Mouse (Mus musculus): ENCODE results near the gene Sbp. TPM values are rescaled to one million over a fixed set of nuclear protein-coding genes. Genes with fewer than 3 reads are reported as not detected.
"Not testable (repeated sequence)": the region's sequence is repeated elsewhere in the genome, so short reads cannot be mapped to it uniquely, and the experiment has no call there.

Sbp gene
- total RNA-seq (2021) = not detected
- long read RNA-seq, experiment 1 = 0 reads
- long read RNA-seq, experiment 2 = 0 reads

DNA sequence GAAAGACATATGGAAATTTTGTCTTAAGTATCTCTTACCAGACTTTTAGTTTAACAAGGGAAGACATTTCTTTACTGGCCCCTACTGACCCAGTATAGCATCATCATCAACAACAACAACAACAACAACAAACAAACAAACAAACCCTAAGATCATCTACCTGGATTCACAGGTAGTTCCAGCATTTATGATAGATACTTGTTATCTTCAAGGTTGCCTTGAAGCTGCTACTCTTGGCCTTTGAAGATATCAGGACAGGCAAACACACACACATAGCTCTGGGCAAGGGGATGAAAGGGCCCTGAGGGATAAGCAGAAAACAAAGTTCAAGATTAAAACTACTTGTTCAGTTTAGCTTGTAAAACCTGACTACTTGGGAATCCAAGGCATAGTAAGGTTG is at the start of gene Sbp:
Sbp (plus strand) TSS at position 301 of the 400 bp plus-strand sequence.
- no peak for DNase-seq
- intact Hi-C loops (cut with DNase I) = no loop called here

DNA sequence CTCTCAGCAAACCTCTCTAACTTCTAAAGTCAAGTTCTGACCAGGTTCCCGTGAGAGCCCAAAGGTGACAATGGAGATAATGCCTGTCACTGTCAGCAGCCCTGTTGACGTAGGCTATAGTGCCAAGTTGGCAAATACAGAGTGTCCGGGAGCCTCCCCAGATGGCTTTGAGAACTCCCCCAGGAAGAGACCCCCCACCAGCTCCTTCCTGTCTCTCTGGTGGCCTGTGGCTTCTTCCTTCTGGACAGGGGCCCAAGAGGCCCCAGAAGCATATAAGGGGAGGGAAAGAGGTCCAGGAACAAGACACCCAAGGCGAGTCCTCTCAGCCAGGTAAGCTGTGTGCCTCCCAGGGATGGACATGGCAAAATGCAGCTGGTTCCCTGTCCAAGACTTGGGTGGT is 24.3 kb upstream of the Sbp start, which contains the start of gene Dcpp3:
Dcpp3 (plus strand) TSS at position 301 of the 400 bp plus-strand sequence.
- DNase-seq; intact Hi-C loops (cut with DNase I): not testable (repeated sequence)

DNA sequence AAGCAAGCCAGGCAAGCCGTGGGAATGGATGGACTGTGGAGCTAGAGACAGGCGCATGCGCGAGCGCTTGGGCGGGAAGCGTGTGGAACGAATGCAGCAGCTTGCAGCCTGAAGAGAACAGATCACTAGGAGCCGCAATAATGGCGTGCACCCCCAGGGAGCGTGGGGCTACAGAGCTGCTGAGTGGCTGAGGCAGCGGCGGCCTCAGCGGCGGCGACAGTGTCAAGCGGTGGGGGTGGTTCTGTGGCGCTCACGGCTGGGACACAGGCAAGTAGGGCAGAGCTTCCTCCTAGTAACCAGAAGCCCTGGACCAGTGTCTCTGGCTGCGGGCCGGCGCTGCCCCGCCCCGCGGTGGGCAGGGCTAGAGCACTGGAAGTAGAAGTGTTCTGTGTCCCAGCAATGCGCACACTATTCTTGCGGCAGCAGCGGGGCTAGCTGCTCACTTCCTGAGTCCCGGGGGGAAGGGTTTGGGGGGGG is 16.9 kb upstream of the Sbp start:
- intact Hi-C loops (cut with DNase I) = no loop called here
- DNase-seq = peak; percentile 89 to 94

DNA sequence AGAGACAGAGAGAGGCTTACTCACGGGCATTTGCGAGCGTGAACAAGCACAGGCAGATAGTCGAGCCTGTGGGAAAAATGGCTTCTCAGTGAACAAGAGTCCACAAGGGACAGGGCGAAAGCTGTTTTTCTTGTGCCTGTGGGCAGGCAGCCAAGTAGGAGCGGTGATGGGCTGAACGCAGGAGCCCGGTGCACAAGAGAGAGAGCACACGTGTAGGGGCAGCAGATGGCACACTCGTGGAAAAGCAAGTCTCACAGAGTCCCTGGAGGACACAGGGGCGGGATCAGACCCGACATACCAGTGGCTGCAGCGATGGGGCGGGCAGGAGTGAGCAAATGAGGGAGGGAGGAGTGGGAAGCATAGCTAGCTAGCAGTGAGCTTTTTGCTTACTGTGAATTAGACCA is 16.4 kb upstream of the Sbp start:
- intact Hi-C loops (cut with DNase I) = no loop called here
- DNase-seq = peak; percentile 31 to 42

DNA sequence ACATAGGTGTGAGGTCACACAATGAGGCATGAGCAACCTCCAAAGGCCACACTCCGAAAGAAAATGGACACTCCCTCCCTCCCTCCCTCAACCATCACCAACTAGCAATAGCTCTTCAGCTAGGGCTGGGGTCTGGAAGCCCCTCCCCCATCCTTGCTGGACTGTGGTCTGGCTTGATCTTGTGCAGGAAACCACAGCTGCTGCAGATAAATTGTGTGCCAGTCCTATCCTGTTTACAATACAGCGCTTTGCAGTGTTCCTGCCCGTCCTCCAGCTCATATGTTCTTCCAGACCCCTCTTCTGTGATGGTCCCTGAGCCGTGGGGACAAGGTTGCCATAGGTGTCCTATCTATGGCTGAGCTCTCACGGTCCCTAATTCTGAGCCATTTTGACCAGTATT is 10.3 kb upstream of the Sbp start:
- intact Hi-C loops (cut with DNase I) = no loop called here
- DNase-seq = no peak

DNA sequence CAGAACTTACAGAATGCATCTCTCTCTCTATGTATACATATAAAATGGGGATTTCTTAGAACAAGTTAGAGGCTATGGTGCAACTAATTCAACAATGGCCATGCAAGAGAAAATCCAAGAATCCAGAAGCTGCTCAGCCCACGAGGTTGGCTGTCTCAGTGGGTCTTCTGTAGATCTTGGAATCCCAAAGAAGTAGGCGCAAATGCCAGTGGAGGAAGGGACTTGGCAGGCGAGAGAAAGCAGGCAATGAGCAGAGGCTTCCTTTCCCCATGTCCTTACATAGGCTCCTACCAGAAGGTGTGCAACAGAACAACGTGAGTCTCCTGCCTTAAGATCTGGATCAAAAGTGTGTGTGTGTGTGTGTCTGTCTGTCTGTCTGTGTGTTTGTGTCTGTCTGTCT is 6.0 kb downstream of the Sbp start:
- intact Hi-C loops (cut with DNase I); DNase-seq: not testable (repeated sequence)

DNA sequence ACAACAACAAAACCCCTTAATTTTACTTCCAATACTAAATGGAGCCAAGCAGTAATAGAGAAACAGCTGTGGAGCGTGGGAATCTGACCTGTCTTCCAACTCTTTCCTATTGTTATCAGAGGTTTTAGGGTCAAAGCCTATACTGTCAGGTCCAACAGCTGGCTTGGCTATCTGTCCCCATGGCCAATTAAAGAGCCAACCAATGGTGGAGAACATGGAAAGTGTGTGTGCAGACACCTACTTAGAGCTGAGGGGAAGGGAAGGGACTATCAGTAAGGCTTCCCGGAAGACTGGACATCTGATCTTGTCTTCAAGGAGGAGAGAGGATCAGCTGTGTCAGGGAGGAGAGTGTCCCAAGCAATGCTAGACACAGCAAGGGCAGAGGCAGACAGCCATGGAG is 7.6 kb downstream of the Sbp start:
- no peak for DNase-seq
- intact Hi-C loops (cut with DNase I) = no loop called here

DNA sequence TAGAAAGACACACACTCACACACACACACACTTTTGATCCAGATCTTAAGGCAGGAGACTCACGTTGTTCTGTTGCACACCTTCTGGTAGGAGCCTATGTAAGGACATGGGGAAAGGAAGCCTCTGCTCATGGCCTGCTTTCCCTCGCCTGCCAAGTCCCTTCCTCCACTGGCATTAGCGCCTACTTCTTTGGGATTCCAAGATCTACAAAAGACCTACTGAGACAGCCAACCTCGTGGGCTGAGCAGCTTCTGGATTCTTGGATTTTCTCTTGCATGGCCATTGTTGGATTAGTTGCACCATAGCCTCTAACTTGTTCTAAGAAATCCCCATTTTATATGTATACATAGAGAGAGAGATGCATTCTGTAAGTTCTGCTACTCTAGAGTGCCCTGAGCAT is 9.4 kb downstream of the Sbp start:
- DNase-seq; intact Hi-C loops (cut with DNase I): not testable (repeated sequence)

DNA sequence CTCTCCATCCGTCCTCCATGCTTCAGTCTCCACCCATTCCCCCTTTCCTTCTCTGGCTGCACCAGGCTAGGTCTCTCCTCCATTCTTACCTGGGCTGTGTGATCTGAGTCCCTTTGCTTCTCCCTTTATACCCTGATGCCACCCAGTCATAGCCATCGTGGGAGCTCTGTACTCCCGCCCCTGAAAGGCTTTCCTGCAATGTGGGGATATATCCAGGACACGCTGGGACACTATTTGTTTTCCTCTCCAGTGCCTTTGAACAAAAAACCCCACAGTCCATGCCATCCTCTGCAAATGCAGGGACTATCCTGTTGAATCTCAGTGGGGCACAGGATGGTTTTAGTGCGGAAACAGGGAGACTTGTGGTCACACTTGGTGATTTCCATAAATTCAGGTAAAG is 13.7 kb downstream of the Sbp start, which contains the start of gene Sbpl:
Sbpl (minus strand) TSS at position 101 of the 400 bp plus-strand sequence.
- DNase-seq = no peak
- intact Hi-C loops (cut with DNase I) = loop anchor here (5.0 kb wide), 1 partner anchor 83 kb away; no protein-coding TSS in a partner anchor

DNA sequence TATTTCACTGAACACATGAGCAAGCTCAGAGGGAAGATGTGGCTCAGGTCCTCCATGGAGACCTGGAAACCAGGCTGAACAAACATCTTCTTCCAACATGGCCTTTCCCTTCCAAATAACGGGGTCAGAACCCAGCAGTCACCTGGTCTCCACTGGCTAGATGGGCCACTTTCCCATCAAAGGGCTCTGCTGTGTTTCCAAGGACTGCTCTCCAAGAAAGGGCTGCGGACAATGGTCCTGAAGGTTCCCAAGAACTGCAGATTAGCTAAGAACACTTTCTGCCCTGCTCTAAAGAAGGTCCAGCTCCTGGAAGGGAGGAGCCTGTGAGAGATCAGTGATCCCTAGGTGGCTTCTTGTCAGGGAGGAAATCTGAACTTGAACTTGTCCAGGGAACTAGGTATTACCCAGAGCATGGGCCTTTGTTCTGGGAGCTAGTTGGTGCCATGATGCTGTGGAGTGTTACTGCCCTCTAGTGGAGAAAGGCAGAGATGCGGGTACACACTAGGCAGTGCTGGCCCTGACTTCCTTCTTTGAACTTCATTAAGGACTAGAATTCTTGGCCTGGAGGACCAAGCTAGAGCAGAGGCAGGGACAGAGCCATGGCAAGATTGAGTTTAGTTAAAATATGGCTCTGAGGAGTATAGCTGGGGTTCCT is 18.7 kb downstream of the Sbp start:
- intact Hi-C loops (cut with DNase I) = loop anchor here (5.0 kb wide), 1 partner anchor 188 kb away; the partner anchor contains the start of gene Flywch1
- peak; percentile 44 to 47 for DNase-seq

DNA sequence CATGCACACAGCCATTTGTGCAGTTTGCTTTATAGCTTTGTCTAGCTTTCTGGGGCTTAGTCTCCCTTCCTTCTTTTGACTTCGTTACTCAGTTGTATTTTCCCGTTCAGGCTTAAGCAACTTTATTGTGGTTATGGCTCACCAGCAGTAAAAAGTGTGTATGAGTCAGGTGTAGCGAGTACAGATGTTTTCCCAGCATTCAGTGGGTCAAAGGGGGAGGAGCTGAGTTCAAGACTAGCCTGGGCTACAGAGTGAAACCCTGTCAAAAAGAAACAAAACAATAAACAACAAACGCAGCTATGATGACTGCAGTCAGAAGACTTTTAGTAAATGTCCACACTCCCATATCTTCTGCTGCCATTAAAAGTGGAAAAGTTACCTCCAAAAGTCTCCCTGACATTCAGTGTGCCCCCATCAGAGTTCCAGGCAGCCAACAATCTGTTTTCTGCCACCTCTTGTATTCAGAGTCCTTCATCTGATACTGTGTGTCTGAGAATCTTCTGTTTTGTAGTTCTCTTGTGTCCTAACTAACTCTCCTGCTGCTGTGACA is 20.2 kb downstream of the Sbp start:
- intact Hi-C loops (cut with DNase I) = loop anchor here (5.0 kb wide), 1 partner anchor 189 kb away; the partner anchor contains the start of gene Flywch1
- no peak for DNase-seq

DNA sequence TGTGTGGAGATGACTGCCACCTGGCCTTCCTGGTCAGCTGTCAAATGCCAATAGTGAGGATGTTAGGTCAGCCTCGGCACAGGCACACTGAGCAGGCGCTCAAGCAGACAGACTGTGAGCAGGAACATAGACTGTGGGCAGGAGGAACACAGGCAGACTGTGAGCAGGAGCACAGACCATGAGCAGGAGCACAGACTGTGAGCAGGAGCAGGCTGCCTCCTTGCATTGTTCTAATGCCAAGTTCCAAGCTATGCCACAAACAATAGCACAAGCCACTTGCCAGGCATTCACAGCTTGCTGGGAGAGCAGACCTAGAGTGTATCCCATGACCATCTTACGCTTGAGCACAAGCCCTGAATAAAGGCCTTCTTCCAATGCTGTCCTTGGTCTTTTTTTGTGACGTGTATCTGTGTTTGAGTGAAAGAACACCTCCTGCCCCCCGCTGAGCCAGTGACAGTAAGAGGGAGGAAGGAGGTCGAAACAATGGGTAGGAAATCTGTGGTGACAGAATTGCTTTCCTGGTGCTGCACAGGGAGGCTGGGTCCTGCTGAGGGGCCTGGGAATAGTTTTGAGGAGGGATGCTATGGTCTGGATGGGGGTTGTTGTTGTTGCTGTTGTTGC is 24.4 kb downstream of the Sbp start:
- intact Hi-C loops (cut with DNase I) = loop anchor here (2.0 kb wide), 1 partner anchor 29 kb away; no protein-coding TSS in a partner anchor
- DNase-seq = no peak

DNA sequence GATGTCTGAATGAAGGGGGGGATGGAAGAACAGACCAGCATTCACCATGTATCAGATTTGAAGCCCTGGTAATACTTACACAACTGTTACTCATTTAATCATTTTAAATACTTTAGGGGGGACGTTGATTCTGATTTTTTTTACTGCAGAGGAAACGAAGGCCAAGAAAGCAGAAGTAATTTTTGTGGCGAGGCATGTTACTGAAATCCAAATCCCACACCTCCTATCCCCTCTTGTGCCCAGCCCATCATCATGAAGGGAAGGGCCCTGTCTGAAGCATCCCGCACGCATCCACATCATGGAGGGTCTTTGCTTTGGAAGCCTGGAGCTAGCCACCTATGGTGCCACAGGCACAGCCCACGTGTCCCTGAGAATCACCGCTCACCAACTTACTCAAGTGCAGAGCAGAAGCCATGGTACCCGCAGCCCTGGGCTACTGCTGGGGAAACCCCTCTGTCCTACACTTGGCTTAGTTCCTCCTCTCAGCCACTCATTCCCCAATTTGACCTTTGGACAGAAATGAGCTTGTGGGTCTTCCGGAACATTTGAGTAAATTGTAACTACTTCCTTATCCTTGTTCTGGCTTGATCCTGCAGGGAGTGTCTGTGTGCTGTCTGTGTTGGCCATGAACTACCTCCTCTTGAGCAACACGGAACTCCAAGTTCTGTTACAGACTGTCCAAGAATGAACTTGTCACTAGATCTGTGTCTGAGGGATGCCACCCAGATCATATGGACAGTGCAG is 25.4 kb downstream of the Sbp start:
- DNase-seq = no peak
- intact Hi-C loops (cut with DNase I) = loop anchor here (2.0 kb wide), 1 partner anchor 28 kb away; no protein-coding TSS in a partner anchor

DNA sequence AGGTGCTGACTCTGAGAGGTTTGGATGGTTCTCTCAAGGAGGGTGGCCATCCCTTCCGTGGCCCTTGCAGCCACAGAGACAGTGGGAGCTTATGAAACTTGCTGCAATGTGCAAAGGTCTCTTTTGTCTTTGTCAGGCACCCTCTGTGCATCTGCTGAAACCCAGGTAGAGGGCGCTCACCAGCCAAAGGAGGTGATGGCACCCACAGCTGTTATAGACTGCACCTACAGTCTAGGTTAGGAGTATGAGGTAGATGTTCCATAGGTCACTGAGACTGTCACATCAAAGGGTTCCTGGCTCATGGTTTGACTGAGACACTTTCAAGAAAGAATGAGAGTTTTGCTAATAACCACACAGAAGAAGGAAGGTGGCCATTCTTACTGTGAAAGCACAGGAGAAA is 27.3 kb downstream of the Sbp start:
- intact Hi-C loops (cut with DNase I) = no loop called here
- no peak for DNase-seq

DNA sequence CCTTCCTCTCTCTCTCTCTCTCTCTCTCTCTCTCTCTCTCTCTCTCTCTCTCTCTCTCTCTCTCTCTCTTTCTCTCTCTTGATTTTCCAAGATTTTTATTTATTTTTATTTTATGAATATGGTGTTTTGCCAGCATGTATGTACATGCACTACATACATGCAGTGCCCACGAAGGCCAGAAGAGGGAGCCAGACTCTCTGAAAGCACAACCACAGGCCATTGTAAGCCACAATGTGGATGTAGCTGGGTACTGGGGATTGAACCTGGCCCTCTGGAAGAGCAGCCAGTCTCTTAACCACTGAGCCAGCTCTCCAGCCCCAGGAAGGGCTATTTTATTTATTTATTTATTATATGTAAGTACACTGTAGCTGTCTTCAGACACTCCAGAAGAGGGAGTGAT is 27.8 kb downstream of the Sbp start:
- DNase-seq = peak; percentile 64 to 65
- intact Hi-C loops (cut with DNase I) = no loop called here

DNA sequence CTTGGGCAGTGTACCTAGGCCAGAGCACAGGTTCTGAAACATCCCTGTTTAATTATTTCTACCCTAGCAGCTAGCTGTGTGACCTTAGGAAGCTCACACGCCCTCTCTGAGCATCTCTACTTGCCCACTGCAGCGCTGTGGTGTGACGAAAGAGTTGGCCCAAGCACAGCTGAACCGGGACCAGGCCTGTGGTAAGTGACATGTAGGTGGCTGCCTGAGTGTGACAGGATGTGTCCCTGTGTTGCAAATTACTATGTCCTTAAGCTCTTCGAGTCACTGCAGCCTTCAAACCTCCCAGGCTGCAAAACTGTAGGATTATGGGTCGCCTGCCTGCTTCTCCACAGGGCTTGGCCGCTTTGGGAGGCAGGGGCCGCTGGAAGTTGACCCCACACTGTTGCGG is 29.8 kb downstream of the Sbp start:
- intact Hi-C loops (cut with DNase I) = no loop called here
- no peak for DNase-seq

DNA sequence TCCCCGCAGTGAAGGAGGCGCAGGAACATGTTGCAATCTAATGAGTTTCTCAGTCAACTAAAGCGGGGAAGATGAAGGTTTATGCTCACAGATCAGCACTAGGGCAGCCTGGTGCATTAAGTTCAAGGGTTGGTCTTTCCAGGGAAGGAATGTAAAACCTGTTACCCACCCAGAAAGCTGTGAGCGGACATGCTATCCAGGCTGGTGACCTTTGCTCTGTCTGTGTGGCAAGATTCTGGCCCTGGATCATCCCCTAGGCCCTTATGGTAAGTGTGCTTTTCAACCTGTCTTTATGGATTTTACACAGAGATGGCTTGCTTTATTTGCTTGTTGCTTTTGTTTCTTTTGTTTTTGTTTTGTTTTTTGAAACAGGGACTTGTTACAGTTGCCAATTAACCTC is 35.2 kb downstream of the Sbp start:
- no peak for DNase-seq
- intact Hi-C loops (cut with DNase I) = no loop called here

DNA sequence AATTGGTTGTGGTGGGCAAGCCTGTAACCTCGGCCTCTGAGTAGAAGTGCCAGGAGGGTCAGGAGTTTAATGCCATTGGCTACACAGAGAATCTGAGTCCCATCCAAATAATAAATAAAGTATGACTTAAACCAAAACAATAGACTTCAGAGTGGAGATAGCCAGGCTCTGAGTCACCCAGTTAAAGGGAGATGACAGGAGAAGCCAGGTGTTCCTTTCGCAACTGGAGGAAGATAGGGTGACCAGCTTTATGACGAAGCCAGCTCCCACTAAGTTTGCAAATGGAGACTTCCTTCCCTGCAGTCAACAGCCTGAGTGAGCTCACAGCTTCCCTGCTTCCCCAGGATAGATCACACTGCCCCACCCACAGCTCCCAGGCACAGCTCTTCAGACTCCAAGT is 38.0 kb downstream of the Sbp start:
- DNase-seq = no peak
- intact Hi-C loops (cut with DNase I) = no loop called here

DNA sequence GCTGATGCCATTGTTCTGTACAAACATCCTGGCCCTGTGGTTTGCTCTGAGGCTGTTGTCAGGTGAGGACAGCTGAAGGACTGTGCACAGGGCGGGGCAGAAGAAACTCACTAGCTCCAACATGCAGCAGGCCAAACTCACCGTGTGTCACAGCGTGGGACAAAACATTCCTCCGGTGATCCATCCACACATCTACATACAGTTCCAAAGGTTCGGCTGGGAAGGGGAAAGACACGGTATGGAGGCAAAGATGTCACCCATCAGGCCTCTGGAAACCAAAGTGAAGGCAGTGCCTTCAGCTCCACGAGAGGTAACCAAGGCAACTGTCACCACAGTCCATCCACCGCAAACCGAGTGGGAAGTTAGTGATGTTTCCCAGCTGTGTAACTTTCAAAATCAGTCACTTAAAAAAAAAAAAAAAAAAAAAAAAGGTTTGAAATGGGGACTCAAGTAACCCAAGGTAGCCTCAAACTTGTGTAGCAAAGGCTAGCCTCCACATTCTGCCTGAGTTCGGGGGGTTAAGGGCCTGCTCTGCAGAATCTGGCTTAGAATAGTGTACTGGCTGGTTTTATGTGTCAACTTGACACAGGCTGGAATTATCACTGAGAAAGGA is 38.9 kb downstream of the Sbp start, which contains the start of gene Prss30:
Prss30 (minus strand) TSS at position 270 of the 613 bp plus-strand sequence.
- DNase-seq = no peak
- intact Hi-C loops (cut with DNase I) = no loop called here

DNA sequence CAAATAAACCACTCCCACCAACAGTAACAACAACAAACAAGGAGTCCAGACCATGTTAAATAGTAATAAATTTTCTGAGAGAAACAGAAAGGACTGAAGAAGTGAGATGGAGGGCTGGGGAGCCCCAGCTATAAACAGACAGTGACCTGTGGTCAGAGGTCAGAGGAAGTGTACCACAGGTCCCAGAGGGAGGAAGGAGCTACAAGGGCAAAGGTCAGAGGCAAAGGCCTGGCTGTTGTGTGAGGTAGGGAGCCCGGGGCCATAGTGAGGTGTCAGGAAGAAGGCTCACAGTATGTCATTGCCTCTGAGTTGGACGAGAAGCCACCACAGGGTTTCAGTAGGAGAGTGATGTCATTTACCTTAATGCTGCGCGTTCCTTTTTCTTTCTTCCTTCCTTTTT is 41.4 kb downstream of the Sbp start:
- no peak for DNase-seq
- intact Hi-C loops (cut with DNase I) = no loop called here
